Mouse (Mus musculus): ENCODE measurements at regions not wholly inside any gene's neighbourhood (a gene's known extent, or its start where the extent isn't known, plus 50 kb on each side); places are given as distances from the start of the nearest gene placed in this dataset.

DNA sequence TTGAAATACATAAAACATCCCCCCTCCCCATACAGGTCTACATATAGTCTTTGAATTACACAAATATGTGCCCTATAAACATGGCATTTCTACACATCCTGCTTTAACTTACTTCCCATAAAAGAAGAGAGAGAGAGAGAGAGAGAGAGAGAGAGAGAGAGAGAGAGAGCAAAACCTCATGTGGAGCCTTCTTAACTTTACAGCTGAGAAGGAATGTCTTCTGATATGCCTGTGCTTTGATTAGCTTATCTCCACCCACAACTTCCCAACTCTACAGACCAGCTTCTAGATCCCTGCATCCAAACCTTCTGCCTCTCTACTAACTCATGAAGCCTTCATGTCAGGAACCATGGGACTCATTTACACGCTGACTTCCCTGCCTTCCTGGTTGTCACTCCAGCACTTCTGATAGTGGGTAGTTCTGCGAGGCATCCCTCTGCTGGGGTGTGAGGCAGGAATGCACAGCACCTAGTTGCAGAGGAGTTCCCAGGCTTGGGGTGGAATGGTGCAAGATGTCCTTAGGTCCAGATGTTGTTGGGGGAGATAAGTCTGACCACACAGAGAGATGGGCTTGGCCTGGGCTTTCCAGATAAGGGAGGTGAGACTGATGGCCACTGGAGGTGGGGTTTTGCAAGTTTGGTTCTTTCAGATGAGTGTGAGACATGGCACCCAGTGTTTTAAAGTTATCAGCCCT, 122.4 kb upstream of the Bmp2 start:
- Histone ChIP-seq H3K36me3 (replicated peaks; ENCODE audit: low read length) (no peaks in the 10 kb centered on the region), H3K4me1 (peaks cover 80% of the 10 kb centered on the region), H3K9me3 (no peaks in the 10 kb centered on the region), H3K4me3 (replicated peaks) (peak overlapping the region; percentile 64), H3K27me3 (replicated peaks) (no peaks in the 10 kb centered on the region)
- TF ChIP-seq FLI1 (IDR thresholded peaks at IDR 0.05; ENCODE audit: low read length) = no peak
- no peak for TF ChIP-seq GATA1 (IDR thresholded peaks at IDR 0.05; ENCODE audit: borderline replicate concordance, low read length)

DNA sequence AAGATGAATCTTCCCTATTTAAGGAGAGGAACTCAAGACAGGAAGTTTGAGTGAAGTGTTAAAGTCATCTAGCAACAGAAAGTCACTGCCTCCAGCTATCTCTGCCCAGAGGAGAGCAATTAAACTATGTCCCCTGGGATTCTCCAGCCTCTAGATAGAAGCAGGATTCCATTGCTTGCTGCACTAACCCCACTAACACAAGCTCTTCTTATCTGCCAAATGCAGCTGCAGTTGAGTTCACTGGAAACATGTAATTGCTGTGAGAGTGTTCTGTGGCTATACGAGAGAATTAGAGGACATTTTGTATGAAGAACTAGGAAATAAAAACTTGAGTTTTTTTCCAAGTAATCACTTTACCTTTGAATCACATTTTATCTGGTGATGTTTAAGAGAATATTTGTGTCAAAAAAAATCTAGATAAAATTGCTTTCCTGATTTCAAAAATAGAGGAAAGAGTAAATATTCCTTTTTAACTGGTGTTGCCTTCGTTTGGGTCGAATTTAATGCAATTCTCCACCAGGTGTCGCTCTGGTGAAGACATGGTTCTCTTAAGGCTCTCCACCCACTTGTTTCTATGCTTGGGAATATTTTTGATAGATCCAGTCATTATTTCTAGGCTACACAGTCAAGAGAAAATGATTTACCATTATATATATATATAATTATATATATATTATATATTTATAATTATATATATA, 121.1 kb upstream of the Bmp2 start:
- H3K4me1 ChIP-seq = peaks cover 69% of the 10 kb centered on the region
- H3K27me3 ChIP-seq (replicated peaks) = no peaks in the 10 kb centered on the region
- peaks cover 2% of the 10 kb centered on the region for H3K9me3 ChIP-seq
- no peak for TF ChIP-seq FLI1 (IDR thresholded peaks at IDR 0.05; ENCODE audit: low read length)
- peak overlapping the region; percentile 42 for H3K4me3 ChIP-seq (replicated peaks)
- H3K36me3 ChIP-seq (replicated peaks; ENCODE audit: low read length) = no peaks in the 10 kb centered on the region

DNA sequence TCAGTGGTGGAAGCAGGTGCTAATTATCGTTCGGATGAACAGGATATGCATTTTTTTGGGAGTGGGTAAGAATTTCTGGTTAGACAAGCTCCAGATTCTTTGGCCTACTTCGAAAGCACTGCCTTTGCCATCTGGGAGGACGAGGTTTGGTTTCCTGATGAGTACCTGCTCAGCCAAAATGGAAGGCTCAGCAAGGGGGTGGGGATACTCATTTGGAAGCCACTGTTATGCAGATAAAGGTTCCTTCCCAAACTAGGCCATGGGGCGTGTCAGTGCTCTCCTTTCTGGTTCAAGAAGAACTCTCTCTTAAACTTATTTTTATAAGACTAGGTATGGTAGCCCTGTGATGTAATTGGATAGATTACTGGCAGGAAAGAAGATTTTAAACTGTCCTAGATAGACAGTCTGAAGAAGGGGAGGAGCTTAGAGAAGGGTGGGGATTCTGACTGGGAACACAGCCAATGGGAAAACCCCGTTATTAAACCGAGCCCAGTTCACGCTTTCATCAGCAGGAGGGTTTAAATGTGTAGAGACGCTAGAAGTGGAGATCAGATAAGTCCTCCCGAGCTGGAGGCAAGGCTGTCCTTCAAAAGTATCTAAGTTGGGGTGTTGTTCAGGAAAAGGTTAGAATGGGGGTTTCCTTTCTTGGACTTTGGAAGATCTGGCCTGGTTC, 119.7 kb upstream of the Bmp2 start:
- H3K36me3 ChIP-seq (replicated peaks; ENCODE audit: low read length) = no peaks in the 10 kb centered on the region
- H3K4me1 ChIP-seq = peaks cover 58% of the 10 kb centered on the region
- TF ChIP-seq GATA1 (IDR thresholded peaks at IDR 0.05; ENCODE audit: borderline replicate concordance, low read length) = no peak
- no peak for TF ChIP-seq FLI1 (IDR thresholded peaks at IDR 0.05; ENCODE audit: low read length)
- H3K4me3 ChIP-seq (replicated peaks) = no peak overlapping the region
- no peaks in the 10 kb centered on the region for H3K27me3 ChIP-seq (replicated peaks)
- peaks cover 4% of the 10 kb centered on the region for H3K9me3 ChIP-seq

DNA sequence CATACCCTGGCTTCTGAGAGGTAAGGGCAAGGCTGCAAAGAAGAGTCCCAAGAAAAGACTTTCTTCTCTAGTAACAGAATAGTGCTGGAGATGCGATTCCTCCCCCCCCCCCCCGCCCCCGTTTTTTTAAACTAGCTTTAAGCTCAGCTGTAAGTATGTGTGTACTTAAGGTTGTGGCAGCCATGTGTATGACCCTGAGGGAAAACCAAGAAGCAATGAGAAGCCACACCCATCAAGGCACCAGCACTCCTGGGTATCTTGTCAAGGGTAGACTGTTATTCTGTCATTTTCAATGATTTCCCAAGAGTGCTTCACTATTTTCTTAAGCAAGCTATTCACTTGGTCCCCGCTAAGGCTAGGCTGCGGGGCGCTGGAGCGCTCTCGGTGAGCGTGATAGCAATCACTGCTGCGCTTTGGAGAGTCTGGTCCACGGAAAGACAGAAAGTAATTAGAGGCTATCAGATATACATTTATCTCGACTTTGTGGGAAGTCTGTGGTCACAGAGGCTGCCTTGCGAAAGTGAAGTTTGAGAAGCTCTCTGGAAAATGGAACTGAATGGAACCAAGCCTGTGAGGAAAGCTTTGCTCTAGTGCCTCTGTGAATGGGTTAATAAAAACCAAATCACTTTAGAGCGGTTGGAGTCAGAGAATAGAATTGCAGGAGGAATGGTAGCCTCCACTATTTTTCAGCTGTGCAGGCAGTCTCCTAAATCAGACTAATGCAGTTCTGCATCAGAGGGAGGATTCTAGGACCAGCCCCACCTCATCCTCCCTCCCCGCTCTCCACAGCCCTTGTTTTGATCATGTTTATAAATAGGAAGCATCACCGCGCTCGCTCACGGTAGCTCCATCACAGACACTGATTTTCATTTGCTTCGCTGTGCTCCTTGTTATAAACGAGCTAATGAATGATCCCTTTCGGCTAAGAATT, 114.8 kb upstream of the Bmp2 start:
- Histone ChIP-seq H3K27me3 (replicated peaks) (no peaks in the 10 kb centered on the region), H3K36me3 (replicated peaks; ENCODE audit: low read length) (no peaks in the 10 kb centered on the region), H3K9me3 (peaks cover 4% of the 10 kb centered on the region), H3K4me3 (replicated peaks) (no peak overlapping the region), H3K4me1 (peaks cover 20% of the 10 kb centered on the region)
- TF ChIP-seq FLI1 (IDR thresholded peaks at IDR 0.05; ENCODE audit: low read length) (no peak), GATA1 (IDR thresholded peaks at IDR 0.05; ENCODE audit: borderline replicate concordance, low read length) (no peak)

DNA sequence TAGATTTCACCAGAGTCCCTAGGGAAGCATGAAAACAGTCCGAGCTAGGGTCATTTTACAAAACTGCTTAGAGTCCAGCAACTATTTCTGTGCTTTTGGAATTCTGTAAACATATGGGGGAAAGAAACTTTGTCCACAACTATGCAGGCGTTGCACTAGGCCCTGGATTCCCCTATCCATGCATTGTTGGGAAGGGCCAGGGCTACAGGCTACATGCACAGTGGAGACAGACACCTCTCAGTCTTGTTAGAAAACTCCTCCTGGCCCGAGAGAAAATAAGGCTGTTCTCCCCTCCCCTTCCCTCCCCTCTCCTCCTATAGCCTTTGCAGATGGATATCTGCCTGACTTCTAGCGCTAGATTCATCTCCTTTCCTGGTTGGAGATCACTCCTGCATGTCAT, 113.9 kb upstream of the Bmp2 start:
- Histone ChIP-seq H3K27me3 (replicated peaks) (no peaks in the 10 kb centered on the region), H3K36me3 (replicated peaks; ENCODE audit: low read length) (no peaks in the 10 kb centered on the region)

DNA sequence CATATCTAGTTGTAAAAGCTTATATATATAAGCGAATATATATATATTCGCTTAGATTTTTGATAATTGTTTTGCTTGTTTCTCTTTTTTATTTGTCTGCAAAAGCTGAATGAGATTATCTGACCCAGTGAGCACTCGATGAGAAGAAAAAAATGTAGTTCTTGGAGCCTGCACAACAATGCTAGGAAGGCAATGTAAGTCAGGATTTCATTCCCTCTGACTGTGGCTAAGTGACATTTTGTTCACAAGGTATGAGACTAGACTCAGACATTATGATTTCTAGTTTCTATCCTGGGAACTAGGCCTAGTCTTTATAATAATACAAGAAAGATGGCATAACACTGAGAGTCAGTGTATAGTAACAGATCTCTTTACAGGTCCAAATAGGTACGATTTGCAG, 108.9 kb upstream of the Bmp2 start:
- no peaks in the 10 kb centered on the region for H3K9me3 ChIP-seq
- no peaks in the 10 kb centered on the region for H3K27me3 ChIP-seq (replicated peaks)
- no peak overlapping the region for H3K4me3 ChIP-seq (replicated peaks)
- no peaks in the 10 kb centered on the region for H3K36me3 ChIP-seq (replicated peaks; ENCODE audit: low read length)
- no peak for TF ChIP-seq GATA1 (IDR thresholded peaks at IDR 0.05; ENCODE audit: borderline replicate concordance, low read length)
- TF ChIP-seq FLI1 (IDR thresholded peaks at IDR 0.05; ENCODE audit: low read length) = no peak
- H3K4me1 ChIP-seq = peaks cover 45% of the 10 kb centered on the region

More for the DNA sequence above, 113.9 kb upstream of the Bmp2 start:
- TF ChIP-seq FLI1 (IDR thresholded peaks at IDR 0.05; ENCODE audit: low read length) = no peak
- Histone ChIP-seq H3K4me1 (peaks cover 17% of the 10 kb centered on the region), H3K9me3 (peaks cover 4% of the 10 kb centered on the region), H3K4me3 (replicated peaks) (no peak overlapping the region)

DNA sequence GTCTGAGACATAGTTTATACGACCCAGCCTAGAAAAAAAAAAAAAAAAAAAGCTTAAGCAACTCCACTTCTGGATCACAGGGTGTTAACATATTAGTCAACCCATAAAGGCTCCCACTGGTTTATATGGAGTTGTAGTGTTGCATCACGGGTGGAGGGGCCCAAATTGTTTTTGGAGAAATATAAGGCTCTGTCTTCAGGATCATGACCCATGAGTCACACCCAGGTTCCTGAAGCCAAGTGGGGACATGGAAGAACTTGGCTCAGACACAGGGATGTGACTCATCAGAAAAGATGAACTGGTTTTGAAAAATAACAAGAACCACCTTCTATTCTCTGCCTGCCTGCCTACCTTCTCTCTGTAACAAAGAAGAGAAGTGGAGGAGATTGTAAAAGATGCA, 108.5 kb upstream of the Bmp2 start:
- TF ChIP-seq GATA1 (IDR thresholded peaks at IDR 0.05; ENCODE audit: borderline replicate concordance, low read length) (no peak), FLI1 (IDR thresholded peaks at IDR 0.05; ENCODE audit: low read length) (no peak)

DNA sequence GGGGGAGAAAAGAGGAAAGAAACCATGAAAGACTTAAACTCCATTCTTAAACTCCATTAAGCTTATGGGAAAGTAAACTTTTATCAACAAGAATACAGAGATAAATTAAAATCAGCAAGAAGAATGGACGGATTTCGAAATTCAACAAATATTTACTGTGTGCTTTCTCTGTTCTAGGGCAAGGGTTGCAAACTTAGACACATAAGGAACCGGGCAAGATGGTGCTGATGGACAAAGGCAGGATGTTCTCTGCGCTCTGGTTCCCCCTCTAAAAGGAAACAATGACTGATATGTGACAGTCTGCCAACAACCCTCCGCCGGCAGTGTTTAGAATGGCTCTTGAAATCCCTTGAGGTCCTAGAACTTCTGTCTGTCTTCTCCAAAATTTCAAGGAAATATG, 99.0 kb upstream of the Bmp2 start:
- Histone ChIP-seq H3K36me3 (replicated peaks; ENCODE audit: low read length) (no peaks in the 10 kb centered on the region), H3K27me3 (replicated peaks) (no peaks in the 10 kb centered on the region), H3K9me3 (peaks cover 7% of the 10 kb centered on the region; the same call in 1 of the 2 replicates), H3K4me3 (replicated peaks) (no peak overlapping the region), H3K4me1 (peaks cover 6% of the 10 kb centered on the region; the same call in 1 of the 2 replicates)
- TF ChIP-seq GATA1 (IDR thresholded peaks at IDR 0.05; ENCODE audit: borderline replicate concordance, low read length) (no peak), FLI1 (IDR thresholded peaks at IDR 0.05; ENCODE audit: low read length) (no peak)

More for the DNA sequence above, 108.5 kb upstream of the Bmp2 start:
- Histone ChIP-seq H3K27me3 (replicated peaks) (no peaks in the 10 kb centered on the region), H3K4me1 (peaks cover 45% of the 10 kb centered on the region), H3K36me3 (replicated peaks; ENCODE audit: low read length) (no peaks in the 10 kb centered on the region), H3K9me3 (no peaks in the 10 kb centered on the region), H3K4me3 (replicated peaks) (no peak overlapping the region)

DNA sequence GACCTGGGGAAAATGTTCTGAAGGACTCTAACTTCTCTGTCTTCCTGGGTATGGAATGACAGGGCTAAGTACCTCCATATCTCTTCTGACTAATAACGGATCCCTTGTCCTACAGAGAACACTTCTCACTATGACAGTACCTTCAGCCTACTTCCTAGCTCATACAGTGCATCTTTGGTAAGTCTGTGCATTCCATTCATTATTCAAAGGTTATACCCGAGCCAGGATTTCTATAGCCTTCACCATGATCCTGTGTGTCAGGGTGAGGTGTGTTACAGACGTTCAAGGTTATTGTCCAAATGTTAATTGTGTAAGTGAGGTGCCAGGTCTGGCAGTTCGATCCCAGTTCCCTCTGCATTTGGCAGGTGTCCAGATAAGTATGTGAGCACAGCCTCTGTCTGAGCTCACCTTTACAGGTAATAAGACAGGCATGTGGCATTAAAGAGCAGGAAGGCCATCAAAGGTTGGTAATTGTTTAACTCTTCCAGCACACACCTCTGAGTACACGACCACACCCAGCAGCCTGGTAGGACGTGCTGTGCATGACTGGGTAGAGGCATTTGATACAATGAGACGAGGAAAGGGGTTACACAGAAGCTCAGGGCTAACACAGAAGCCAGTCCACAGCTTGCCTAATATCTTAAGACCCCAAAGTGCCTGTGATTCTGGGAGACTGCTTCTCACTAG, 96.3 kb upstream of the Bmp2 start:
- Histone ChIP-seq H3K9me3 (no peaks in the 10 kb centered on the region), H3K27me3 (replicated peaks) (no peaks in the 10 kb centered on the region), H3K4me3 (replicated peaks) (no peak overlapping the region), H3K36me3 (replicated peaks; ENCODE audit: low read length) (no peaks in the 10 kb centered on the region), H3K4me1 (peaks cover 26% of the 10 kb centered on the region)
- no peak for TF ChIP-seq GATA1 (IDR thresholded peaks at IDR 0.05; ENCODE audit: borderline replicate concordance, low read length)
- TF ChIP-seq FLI1 (IDR thresholded peaks at IDR 0.05; ENCODE audit: low read length) = no peak

All from megakaryocyte, embryonic 14.5 days (primary cell).